Mouse (Mus musculus): ENCODE results near the gene Gm5580.
"Not testable (repeated sequence)": the region's sequence is repeated elsewhere in the genome, so short reads cannot be mapped to it uniquely, and the experiment has no call there.

The Gm5580 gene

DNA sequence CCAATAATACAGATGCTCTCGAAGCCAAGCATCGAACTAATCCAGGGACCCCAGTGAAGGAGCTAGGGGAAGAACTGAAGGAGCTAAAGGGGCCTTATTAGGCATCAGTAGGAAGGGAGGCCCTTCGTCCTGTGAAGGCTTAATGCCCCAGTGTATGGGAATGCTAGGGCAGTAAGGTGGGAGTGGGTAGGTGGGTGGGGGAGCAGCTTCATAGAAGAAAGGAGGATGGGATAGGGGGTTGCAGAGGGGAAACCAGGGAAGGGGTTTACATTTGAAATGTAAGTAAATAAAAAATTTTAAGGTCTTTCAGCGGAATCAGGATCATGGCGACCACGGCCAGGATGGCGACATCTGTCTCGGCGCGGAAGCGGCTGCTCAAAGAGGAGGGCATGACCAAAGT is at the start of gene Gm5580:
Gene Gm5580 (plus strand): TSS at position 301 of the 400 bp plus-strand sequence.
- not testable (repeated sequence) for DNase-seq (ENCODE audit: low spot score)

DNA sequence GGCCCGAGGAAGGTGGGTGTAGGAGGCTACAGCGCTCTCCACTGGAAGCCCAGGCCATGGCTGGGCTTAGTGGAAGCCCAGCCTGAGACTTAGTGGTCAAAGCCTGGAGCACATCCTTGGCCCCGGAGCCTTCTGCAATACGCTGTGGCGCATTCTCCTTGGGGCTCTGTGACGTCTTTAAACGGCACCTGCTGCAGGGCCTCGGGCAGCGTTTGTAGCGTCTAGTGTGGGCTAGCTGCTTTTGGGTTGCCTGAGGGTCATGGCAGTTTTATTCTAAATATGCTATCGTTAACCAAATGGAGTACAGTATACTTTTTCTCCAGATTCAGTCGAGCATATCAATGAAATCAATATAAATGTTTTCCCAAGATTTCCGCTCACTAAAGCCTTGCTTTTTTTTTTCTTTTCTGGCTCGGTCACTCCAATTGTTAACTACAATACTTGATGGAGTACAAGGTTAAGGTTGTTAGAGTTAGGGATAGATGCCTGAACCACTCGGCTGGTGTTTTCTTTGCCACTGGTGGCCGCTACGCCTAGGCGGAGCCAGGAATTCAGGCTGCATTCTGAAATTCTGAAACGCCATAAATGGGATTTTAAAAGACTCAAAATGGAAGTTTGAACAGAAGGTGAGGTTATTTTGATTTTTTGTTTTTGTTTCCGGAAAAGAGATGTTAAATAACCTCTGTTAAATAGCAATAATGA is 44.5 kb upstream of the Gm5580 start, which contains the start of gene Olfr212:
Gene Olfr212 (plus strand): TSS at position 215 of the 702 bp plus-strand sequence.
- DNase-seq (ENCODE audit: low spot score): not testable (repeated sequence)

DNA sequence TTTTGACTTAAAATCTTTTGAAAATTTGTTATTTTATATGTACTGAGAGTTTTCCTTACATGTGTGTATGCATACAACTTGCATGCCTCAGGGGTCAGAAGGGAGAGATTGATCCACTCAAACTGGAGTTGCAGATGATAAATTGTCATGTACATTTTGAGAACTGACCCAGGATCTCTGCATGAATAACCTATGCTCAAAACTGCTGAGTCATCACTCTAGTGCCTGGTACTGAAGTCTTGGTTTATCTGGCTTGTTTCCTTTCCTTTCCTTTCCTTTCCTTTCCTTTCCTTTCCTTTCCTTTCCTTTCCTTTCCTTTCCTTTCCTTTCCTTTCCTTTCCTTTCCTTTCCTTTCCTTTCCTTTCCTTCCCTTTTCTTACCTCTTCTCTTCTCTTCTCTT is 36.1 kb upstream of the Gm5580 start:
- no peak for DNase-seq (ENCODE audit: low spot score)

DNA sequence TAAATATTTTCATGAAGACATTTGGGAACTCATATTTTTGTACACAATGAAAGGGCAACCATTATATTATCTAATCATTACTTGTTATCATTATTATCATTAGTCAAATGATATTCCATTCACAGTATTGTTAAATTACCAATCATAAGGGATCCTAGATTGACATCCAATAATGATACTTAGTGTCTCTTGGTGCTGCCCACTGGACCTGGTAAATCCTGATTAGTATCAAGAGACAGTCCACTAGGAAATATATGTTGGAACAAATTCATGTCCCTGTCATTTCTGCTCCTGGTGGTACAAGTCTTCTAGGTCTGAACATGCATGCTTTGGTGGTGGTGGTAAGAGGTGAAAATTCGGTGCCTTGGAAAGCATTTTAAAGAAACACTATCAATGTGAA is 12.8 kb upstream of the Gm5580 start, which contains the start of gene Olfr213:
Gene Olfr213 (plus strand): TSS at position 301 of the 400 bp plus-strand sequence.
- no peak for DNase-seq (ENCODE audit: low spot score)

DNA sequence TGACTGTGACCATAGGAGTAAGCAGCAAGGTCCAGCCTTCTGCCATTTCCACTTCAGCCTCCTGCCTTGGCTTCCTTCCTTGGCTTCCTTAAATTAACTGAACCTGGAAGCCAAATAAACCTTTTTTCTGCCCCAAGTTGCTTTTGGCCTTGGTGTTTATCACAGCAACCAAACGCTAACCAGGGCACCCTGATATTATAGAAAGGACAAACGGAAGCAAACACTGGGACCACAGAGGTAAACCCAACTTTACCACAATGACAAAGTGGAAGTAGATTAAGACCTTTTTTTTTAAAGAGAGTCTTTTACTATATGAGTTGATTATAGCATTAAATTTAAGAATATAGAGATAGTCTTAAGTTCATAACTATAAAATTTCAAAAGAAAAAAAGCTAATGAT is 8.4 kb upstream of the Gm5580 start:
- DNase-seq (ENCODE audit: low spot score): no peak

DNA sequence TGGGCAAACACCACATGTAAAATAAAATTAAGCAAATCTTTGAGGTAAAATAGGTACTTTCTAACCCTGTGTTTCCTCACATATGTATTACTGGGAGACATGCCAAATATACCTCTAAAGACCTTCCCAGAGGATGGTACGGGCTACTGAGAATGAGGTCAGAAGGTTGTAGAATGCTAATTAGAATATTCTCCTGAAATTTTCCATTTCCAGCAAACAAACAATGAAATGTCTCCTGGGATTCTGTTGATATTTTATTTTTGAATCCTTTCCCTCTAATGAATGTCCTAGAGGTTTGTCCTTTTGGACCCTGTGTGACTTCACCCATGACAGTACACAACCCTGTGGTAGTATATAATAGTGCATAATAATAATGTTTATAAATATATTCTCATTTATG is 3.0 kb downstream of the Gm5580 start, which contains the start of gene Olfr214:
Gene Olfr214 (plus strand): TSS at position 301 of the 400 bp plus-strand sequence.
- DNase-seq (ENCODE audit: low spot score): no peak

DNA sequence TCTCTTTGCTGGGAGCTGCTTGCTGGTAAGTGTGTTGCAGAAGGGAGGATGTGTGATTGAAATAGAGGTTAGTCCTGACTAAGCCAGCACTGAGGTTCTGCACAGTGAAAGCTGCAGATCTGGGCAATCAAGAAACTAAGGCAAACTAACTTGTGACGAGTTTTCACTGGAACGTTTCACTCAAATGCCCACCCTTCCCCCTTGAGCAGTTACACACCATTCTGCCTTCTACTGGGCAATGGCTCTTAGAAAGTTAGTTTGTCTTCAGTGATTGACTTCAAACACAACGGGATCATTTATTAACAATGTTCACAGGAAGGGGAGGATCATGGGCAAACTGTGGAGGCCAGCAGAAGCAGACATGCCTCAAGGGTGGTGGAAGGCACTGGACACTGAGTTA is 4.0 kb downstream of the Gm5580 start:
- no peak for DNase-seq (ENCODE audit: low spot score)

DNA sequence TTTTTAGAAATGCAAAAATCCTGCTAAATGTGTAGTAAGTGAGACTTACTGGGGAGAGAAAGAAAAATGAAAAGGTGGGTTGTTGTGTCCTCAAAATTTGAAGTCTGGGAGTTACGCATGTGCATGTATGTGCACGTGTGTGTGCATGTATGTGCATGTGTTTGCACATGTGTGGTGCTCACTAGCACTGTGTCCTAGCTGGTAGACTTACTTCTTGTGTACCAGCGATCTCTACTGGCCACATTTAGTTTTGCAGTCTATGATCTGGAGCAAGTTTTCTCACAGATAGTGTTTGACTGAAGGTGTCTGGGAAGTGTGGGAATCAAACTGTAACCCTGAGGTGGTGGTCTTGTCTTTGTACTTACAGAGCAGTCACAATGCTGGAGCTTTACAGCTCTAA is 18.9 kb downstream of the Gm5580 start:
- DNase-seq (ENCODE audit: low spot score): peak; percentile 11

DNA sequence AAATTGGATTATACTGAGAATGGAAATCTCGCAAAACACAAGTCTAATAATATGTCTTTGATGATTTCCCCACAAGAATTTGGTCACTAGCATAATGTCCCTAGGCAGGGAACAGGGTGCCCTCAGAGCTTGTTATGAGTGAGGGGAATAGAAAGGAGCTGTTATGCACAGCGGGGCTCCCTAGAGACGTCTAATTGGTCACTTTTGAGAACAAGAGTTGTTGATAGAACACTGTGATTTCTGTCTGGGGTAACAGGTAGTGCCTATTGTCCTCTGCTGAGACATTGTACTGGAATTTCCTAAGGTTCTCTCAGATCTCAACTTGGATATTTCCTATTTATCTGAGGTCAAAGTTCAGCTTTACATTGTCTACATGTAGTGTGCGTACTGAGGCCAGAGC is 33.2 kb downstream of the Gm5580 start, which contains the start of gene Olfr215:
Gene Olfr215 (minus strand): TSS at position 101 of the 400 bp plus-strand sequence.
- no peak for DNase-seq (ENCODE audit: low spot score)

DNA sequence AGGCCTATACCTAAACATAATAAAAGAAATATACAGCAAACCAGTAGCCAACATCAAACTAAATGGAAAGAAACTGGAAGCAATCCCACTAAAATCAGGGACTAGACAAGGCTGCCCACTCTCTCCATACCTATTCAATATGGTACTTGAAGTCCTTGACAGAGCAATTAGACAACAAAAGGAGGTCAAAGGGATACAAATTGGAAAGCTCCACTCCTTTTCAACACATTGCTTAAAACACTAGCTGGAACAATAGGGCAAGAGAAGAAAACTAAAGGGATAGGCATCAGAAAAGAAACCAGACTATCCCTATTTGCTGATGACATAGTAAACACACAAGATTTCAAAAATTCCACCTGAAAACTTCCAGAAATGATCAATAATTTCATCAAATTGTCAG is 50.0 kb downstream of the Gm5580 start:
- not testable (repeated sequence) for DNase-seq (ENCODE audit: low spot score)
